21 mouse cellular contexts compared by ENCODE assay signal in genomic region chr6:90800825-90801224, GRCm38 (mm10).
"Had no signal": no experiment of that assay in that cellular context is flagged by ENCODE, and none has a peak within 500 bp of the region (broad histone marks: within the 10 kb centered on the region; RNA-seq: fewer than 3 reads in every experiment).

No protein-coding gene starts in this region.

- H3K27ac ChIP-seq: lung, embryonic 15.5 days; macrophage; midbrain, embryonic 10.5 days; midbrain, embryonic 12.5 days; neural tube, embryonic 13.5 days; neural tube, embryonic 15.5 days had no signal

- H3K27me3 ChIP-seq: lung, embryonic 15.5 days; midbrain, embryonic 12.5 days; neural tube, embryonic 13.5 days; neural tube, embryonic 15.5 days had no signal

- H3K36me3 ChIP-seq: lung, embryonic 15.5 days; midbrain, embryonic 10.5 days; midbrain, embryonic 12.5 days; neural tube, embryonic 13.5 days; neural tube, embryonic 15.5 days had no signal

- DNase-seq: lung, adult 2 months; lung, postnatal 14 days; lung, postnatal 36 days; midbrain, embryonic 14.5 days; retina, postnatal 1 day; right cerebral cortex, adult 18-20 months; right cerebral cortex, postnatal 25 days; right cerebral cortex, postnatal 4 days; spleen, adult 18-20 months; thymus, adult 18-20 months; thymus, postnatal 25 days; thymus, postnatal 4 days had no signal

- ATAC-seq: lung, postnatal 0 days; midbrain, embryonic 16.5 days had no signal

- H3K4me3 ChIP-seq: lung, embryonic 15.5 days; midbrain, embryonic 10.5 days; midbrain, embryonic 12.5 days; myocyte; neural tube, embryonic 13.5 days; neural tube, embryonic 15.5 days had no signal

- H3K4me1 ChIP-seq: midbrain, embryonic 10.5 days; midbrain, embryonic 12.5 days had no signal
